Mouse (Mus musculus) frontal cortex, postnatal 14 days (tissue): ENCODE data around the gene Col18a1.

Experiments
- DNase-seq, 2 experiments: peaks; one replicate each; pipeline ENCODE4 v3.0.0; 2022; ENCODE audit warnings: low spot score in 2 of 2

Gene Col18a1

DNA sequence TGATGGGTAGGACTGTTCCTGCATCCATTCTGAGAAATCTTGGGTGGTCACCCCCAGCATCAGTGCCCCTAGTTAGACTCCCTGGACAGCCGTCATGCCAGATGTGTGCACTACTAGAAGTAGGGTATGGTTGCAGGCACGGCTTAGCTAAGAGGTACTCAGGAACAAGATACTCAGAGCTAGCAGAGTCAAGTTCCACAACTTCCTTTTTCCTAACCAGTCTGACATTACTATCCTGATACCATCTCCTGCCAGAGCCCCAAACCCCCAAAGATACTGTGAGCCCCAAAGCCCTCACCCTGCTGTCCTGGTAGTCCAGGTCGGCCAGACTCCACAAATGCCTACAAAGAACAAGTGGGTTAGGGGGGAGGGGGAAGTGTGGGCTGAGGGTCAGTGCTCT lies 102.1 kb downstream of the Col18a1 start:
- no peak for DNase-seq

- no peak for DNase-seq
These were observed 103.8 kb downstream of the Col18a1 start for GRCm38 (mm10) chr10:77062393-77063010.

- DNase-seq = no peak
These were observed 104.9 kb downstream of the Col18a1 start for GRCm38 (mm10) chr10:77061426-77061825.

DNA sequence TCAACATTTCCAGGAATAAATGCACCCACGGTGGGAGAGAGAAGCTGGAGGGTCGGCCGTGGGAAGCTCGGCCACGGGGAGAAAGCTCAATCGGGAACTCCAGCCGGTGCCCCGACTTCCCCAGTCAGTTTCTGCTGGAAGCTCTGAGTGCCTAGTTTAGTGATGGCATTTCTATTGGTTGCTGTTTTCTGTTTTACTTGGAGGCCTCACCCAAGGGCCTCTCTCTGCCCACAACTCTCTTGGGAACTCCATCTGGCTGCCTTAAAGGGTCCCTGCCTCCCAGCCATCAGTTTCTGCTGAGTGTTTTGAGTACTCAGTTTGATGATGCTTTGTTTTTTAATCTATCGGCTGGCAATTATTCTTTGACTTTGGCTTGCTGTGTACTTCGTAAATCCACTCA lies 109.6 kb downstream of the Col18a1 start:
- DNase-seq = no peak

DNA sequence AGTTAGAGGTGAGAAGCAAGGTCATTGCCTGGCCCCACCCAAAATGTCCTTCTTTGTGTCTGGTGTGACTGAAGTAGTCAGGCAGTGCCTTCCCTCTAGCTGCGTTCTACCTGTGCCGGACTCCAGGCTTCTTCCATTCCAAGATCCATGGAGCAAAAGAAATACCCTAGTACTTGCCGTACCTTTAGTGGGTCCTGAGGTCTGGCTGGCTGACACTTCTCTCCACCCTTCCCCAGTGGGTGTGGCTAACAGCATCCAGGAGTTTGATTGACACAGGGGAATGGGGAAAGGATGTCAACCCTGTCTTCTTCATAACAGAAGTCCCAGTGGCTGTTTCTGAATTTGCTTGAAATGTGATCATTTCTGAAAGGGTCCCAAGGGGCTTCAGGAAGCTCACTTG lies 117.7 kb downstream of the Col18a1 start:
- DNase-seq = no peak

DNA sequence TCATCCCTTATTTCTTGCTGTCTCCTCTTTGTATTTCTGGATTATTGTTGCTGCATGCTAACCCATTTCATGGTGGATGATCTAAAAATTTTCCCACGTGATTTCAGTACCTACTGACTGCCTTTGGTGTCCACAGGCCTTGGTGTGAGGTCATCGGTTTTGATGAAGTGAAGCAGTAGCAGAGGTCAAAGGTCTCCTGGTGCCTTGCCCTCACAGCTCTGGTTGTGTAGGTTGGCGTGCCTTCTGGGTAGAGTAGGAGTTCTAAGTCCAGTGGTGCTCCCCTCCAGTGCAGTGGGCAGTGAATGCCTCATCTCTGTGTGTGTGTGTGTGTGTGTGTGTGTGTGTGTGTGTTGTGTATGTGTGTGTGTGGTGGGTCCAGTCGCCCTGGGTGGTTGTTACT lies 118.2 kb downstream of the Col18a1 start:
- DNase-seq = no peak

DNA sequence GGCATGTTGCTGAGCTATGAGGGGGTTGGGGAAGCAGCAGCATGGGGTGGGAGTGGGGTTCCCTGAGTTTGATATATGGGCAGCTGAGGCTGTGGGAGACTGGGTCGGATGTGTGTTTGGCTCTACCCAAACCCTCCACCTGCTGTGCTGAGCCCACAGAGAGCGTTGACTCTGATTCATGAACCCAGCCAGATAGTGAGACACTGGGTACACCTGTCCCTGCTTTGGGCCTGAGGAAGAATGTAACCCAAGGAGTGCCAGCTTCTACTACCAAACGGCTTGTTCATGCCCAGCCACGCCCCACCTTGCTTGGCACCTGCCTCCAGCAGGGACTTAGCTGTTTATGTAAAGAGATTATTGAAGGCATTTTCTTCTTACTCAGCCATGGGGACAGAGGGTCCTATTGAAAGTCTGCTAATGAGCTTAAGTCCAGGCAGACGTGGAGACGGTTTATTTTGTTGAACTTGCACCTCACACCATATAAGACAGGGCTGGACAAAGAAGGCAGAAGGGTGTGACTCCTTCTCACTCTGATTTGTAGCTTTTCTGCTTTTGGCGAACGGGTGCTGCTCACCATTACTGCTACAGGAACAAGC lies 127.7 kb downstream of the Col18a1 start:
- no peak for DNase-seq

- peak; percentile 35 to 51 for DNase-seq
These were observed 130.9 kb downstream of the Col18a1 start for GRCm38 (mm10) chr10:77035487-77035886.

GRCm38 (mm10) chr10:77033323-77034025 lies 132.9 kb downstream of the Col18a1 start:
- DNase-seq = peak; percentile 48 to 58

GRCm38 (mm10) chr10:77032591-77033322 lies 133.6 kb downstream of the Col18a1 start:
- peak; percentile 91 to 94 for DNase-seq

DNA sequence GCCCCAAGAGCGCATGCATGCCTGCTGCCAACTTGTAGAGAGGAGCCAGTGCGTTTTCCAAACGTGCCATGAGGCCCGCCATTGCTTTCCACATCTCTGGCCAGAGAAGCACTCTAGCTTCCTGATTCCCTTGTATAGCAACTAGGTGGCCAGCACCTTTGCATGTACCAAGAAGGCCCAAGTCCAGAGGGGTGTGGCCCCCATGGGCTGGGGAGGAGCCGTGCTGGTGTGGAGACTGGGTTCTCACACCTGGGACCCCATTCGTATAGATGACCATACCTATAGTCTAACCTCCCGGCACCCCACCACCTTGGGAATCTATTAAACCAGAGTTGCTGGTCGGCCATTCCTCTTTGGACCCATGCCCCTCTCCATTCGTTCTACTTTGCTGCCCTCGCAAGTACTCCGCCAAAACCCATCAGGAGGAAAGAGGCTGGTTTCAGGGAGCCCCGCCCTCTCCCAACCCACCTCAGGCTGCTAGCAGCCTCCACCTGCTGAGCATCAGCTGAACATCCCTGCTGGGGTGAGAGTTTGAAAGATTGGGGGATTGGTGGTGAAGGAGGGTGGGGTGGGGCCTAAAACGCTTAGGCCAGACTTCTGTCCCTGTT lies 134.5 kb downstream of the Col18a1 start, which contains the start of gene Slc19a1:
TSS of gene Slc19a1 (plus strand) at position 474 of the 608 bp plus-strand sequence.
- DNase-seq = no peak

- no peak for DNase-seq
These were observed 135.7 kb downstream of the Col18a1 start for GRCm38 (mm10) chr10:77030666-77031065.

- DNase-seq = no peak
These were observed 136.6 kb downstream of the Col18a1 start for GRCm38 (mm10) chr10:77029761-77030160.

- DNase-seq = no peak
These were observed 137.5 kb downstream of the Col18a1 start for GRCm38 (mm10) chr10:77028782-77029296.

DNA sequence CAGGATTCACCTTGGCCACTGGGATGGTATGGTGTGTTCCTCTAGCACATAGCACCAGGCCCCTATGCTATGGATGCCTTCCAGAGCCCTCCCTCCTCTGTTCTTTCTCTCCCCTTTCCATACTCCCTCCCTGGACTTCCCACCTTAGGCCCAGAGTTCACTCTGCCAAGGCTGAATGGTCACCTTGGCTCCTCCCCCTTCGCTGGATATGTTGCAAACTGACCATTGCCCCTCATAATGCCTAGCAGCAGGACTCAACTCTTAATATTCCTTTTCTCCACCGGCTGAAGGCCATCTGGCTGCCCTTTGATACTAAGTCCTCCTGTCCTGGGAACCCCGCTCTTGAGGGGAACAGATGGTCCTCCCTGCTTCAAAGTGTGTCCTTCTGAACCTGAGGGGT lies 139.4 kb downstream of the Col18a1 start:
- DNase-seq = no peak

DNA sequence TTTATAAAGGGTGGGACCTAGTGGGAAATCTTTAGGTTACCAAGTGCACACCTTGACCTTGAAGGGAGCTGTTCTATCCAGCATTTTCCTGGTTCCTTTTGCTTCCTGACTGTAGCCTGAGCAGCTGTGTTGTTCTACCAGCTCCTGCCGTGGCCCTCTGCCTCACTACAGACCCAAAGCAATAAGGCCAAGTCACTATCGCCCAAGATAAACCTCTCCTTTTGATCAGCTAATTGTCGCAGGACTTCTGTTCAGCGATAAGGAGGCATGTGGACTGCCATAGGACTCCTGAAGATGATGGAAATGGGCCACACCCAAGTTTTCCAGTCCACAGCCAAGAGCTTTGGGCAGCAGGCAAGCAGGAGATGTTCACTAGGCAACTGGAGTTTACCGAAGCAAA lies 142.1 kb downstream of the Col18a1 start:
- DNase-seq = no peak

GRCm38 (mm10) chr10:77022301-77023130 lies 143.8 kb downstream of the Col18a1 start:
- no peak for DNase-seq

DNA sequence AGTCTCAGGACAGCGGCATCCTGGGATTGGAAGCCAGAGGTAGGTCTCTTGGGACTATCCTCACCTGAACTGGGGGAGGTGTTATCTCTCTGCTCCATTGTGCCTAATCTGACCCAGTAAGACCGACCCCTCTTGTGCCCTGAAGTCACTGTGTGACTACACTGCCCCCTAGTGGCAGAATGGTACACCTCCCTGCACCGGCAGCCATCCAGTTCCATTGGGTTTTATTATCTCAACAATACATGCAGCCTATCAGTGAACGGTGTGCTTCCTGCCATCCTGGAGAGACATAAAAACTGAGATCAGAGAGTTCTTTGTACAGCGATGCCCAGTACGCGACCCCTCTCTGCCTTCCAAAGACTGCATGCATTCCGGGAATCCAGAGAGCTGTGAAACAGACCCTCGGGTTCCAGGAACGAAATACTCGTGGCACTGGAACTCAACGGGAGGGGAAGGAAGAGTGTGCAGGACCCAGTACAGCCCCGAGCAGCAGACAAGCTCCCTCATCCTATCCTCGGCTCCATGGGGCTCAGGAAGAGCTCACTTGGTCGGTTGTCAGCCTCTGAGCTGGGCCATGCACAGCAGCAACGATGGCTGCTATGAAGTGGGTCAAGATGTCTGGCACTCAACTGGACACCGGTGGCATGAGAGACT lies 144.8 kb downstream of the Col18a1 start:
- DNase-seq = peak; percentile 66 to 76

- DNase-seq = no peak
These were observed 148.7 kb downstream of the Col18a1 start for GRCm38 (mm10) chr10:77017662-77018061.

DNA sequence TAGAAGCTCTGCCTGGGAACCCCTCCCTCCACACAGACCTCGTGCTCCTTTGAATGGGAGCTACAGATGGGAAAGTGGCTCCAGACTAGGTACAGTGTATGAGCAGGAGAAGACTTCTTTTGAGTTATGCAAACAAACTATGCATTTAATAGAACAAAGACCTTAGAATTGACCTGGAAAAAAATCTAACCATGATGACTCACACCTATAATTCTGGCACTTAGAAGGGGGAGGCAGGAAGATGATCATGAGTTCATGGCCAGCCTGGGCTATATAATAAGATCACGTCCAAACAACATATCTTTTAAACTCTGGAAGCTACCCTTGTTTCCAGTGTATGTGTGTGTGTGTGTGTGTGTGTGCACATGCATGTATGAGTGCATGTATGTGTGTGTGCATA lies 149.3 kb downstream of the Col18a1 start:
- no peak for DNase-seq
